Mouse (Mus musculus): ENCODE data around the gene St7l. TPM values are rescaled to one million over a fixed set of nuclear protein-coding genes. Genes with fewer than 3 reads are reported as not detected.

Gene St7l
- polyA plus RNA-seq, 1 experiment, result 14.1 TPM

GRCm38 (mm10) chr3:104960026-104961000 is 96.5 kb downstream of the St7l start:
- TF ChIP-seq CTCF (IDR thresholded peaks at IDR 0.05; ENCODE audit: extremely low read depth, insufficient read depth, low read length) (no peak), POLR2A (IDR thresholded peaks at IDR 0.05; ENCODE audit: extremely low read depth, insufficient read depth, low read length) (no peak)
- Histone ChIP-seq H3K27ac (ENCODE audit: insufficient read depth, low read length) (no peak overlapping the region), H3K4me3 (ENCODE audit: insufficient read depth, low read length) (no peak overlapping the region), H3K4me1 (ENCODE audit: control insufficient read depth, insufficient read depth, low read length) (no peaks in the 10 kb centered on the region)

- TF ChIP-seq CTCF (IDR thresholded peaks at IDR 0.05; ENCODE audit: extremely low read depth, insufficient read depth, low read length), result no peak
- Histone ChIP-seq H3K27ac (ENCODE audit: insufficient read depth, low read length) (no peak within 1 kb of the TSS), H3K4me1 (ENCODE audit: control insufficient read depth, insufficient read depth, low read length) (no peaks in the 10 kb centered on the region), H3K4me3 (ENCODE audit: insufficient read depth, low read length) (peak within 1 kb of the TSS; percentile 20)
Measured at GRCm38 (mm10) chr3:104961066-104962059, 97.6 kb downstream of the St7l start, which contains the start of gene Wnt2b. Wnt2b (minus strand) TSS chr3:104961921.

GRCm38 (mm10) chr3:104962141-104962611 is 98.4 kb downstream of the St7l start:
- Histone ChIP-seq H3K27ac (ENCODE audit: insufficient read depth, low read length) (no peak overlapping the region), H3K4me3 (ENCODE audit: insufficient read depth, low read length) (peak overlapping the region; percentile 20; the same call in 1 of the 2 replicates), H3K4me1 (ENCODE audit: control insufficient read depth, insufficient read depth, low read length) (no peaks in the 10 kb centered on the region)
- TF ChIP-seq POLR2A (IDR thresholded peaks at IDR 0.05; ENCODE audit: extremely low read depth, insufficient read depth, low read length) (no peak), CTCF (IDR thresholded peaks at IDR 0.05; ENCODE audit: extremely low read depth, insufficient read depth, low read length) (no peak)

- Histone ChIP-seq H3K4me1 (ENCODE audit: control insufficient read depth, insufficient read depth, low read length) (no peaks in the 10 kb centered on the region), H3K4me3 (ENCODE audit: insufficient read depth, low read length) (no peak overlapping the region), H3K27ac (ENCODE audit: insufficient read depth, low read length) (no peak overlapping the region)
- no peak for TF ChIP-seq POLR2A (IDR thresholded peaks at IDR 0.05; ENCODE audit: extremely low read depth, insufficient read depth, low read length)
- TF ChIP-seq CTCF (IDR thresholded peaks at IDR 0.05; ENCODE audit: extremely low read depth, insufficient read depth, low read length), result no peak
Measured at GRCm38 (mm10) chr3:104962866-104963265, 99.1 kb downstream of the St7l start.

- Histone ChIP-seq H3K4me1 (ENCODE audit: control insufficient read depth, insufficient read depth, low read length) (no peaks in the 10 kb centered on the region), H3K4me3 (ENCODE audit: insufficient read depth, low read length) (no peak overlapping the region), H3K27ac (ENCODE audit: insufficient read depth, low read length) (no peak overlapping the region)
- TF ChIP-seq POLR2A (IDR thresholded peaks at IDR 0.05; ENCODE audit: extremely low read depth, insufficient read depth, low read length) (no peak), CTCF (IDR thresholded peaks at IDR 0.05; ENCODE audit: extremely low read depth, insufficient read depth, low read length) (no peak)
Measured at GRCm38 (mm10) chr3:104963331-104964276, 99.8 kb downstream of the St7l start.

- Histone ChIP-seq H3K4me3 (ENCODE audit: insufficient read depth, low read length) (no peak overlapping the region), H3K27ac (ENCODE audit: insufficient read depth, low read length) (no peak overlapping the region), H3K4me1 (ENCODE audit: control insufficient read depth, insufficient read depth, low read length) (no peaks in the 10 kb centered on the region)
- TF ChIP-seq CTCF (IDR thresholded peaks at IDR 0.05; ENCODE audit: extremely low read depth, insufficient read depth, low read length) (no peak), POLR2A (IDR thresholded peaks at IDR 0.05; ENCODE audit: extremely low read depth, insufficient read depth, low read length) (no peak)
Measured at GRCm38 (mm10) chr3:104965070-104965855, 101.5 kb downstream of the St7l start.

- no peaks in the 10 kb centered on the region for H3K4me1 ChIP-seq (ENCODE audit: control insufficient read depth, insufficient read depth, low read length)
- TF ChIP-seq CTCF (IDR thresholded peaks at IDR 0.05; ENCODE audit: extremely low read depth, insufficient read depth, low read length) (no peak), POLR2A (IDR thresholded peaks at IDR 0.05; ENCODE audit: extremely low read depth, insufficient read depth, low read length) (no peak)
- H3K4me3 ChIP-seq (ENCODE audit: insufficient read depth, low read length), result no peak overlapping the region
- H3K27ac ChIP-seq (ENCODE audit: insufficient read depth, low read length), result no peak overlapping the region
Measured at GRCm38 (mm10) chr3:104965991-104966554, 102.3 kb downstream of the St7l start.

Measured in cortical plate, adult 2 months (tissue).